In genomic region chr1:193784966-193785365, GRCm38 (mm10) we compare ENCODE assay signal across 13 mouse cellular contexts.
DNase-seq lines count a peak whose midpoint lies in the region; ATAC-seq and TF ChIP-seq lines count a peak whose summit lies in the region.
"Had no signal": no experiment of that assay in that cellular context is flagged by ENCODE, and none has a peak within 500 bp of the region (broad histone marks: within the 10 kb centered on the region; RNA-seq: fewer than 3 reads in every experiment).

No protein-coding gene starts in this region.

- WGBS in midbrain, postnatal 0 days, result 61% methylated on average over 1 of the region's 1 CpGs
- WGBS in midbrain, embryonic 13.5 days, result 78% methylated on average over 1 of the region's 1 CpGs
- WGBS in limb, embryonic 15.5 days, result 57% methylated on average over 1 of the region's 1 CpGs
- WGBS in heart, embryonic 12.5 days, result 73% methylated on average over 1 of the region's 1 CpGs

- H3K27ac ChIP-seq in midbrain, postnatal 0 days (ENCODE audit: low read depth, low read length), result no peak overlapping the region
- H3K27ac ChIP-seq in midbrain, embryonic 13.5 days, result no peak overlapping the region
- H3K27ac ChIP-seq in limb, embryonic 15.5 days, result peak overlapping the region; percentile 47; the same call in 1 of the 2 replicates
- no peak overlapping the region for H3K27ac ChIP-seq in heart, embryonic 12.5 days (ENCODE audit: poor library complexity, severe bottlenecking)
- H3K27ac ChIP-seq: left cerebral cortex, adult 2 months had no signal

- H3K4me3 ChIP-seq in midbrain, postnatal 0 days (ENCODE audit: low read depth, low read length), result no peak overlapping the region
- H3K4me3 ChIP-seq in midbrain, embryonic 13.5 days (replicated peaks), result no peak overlapping the region
- no peak overlapping the region for H3K4me3 ChIP-seq in limb, embryonic 15.5 days
- no peak overlapping the region for H3K4me3 ChIP-seq in heart, embryonic 12.5 days
- H3K4me3 ChIP-seq: erythroblast, embryonic 14.5 days; left cerebral cortex, adult 2 months had no signal

- DNase-seq in frontal cortex, postnatal 25 days (ENCODE audit: low spot score in 2 of 2), result no peak
- peak; percentile 47 for DNase-seq in midbrain, postnatal 0 days (ENCODE audit: low spot score)
- DNase-seq in cerebellum, postnatal 25 days, result peak; percentile 90 to 93
- DNase-seq in embryo, embryonic 9.5 days (ENCODE audit: extremely low spot score), result no peak
- DNase-seq: heart, postnatal 10 days; kidney, adult 2 months; lung, adult 18-20 months had no signal

- no peak overlapping the region for H3K9ac ChIP-seq in midbrain, postnatal 0 days (replicated peaks; ENCODE audit: low read length, poor library complexity, severe bottlenecking)
- no peak overlapping the region for H3K9ac ChIP-seq in midbrain, embryonic 13.5 days (replicated peaks)
- no peak overlapping the region for H3K9ac ChIP-seq in limb, embryonic 15.5 days
- no peak overlapping the region for H3K9ac ChIP-seq in heart, embryonic 12.5 days

- no peak for TF ChIP-seq CTCF in midbrain, postnatal 0 days (IDR thresholded peaks at IDR 0.05)

- no peaks in the 10 kb centered on the region for H3K27me3 ChIP-seq in midbrain, postnatal 0 days (ENCODE audit: insufficient read depth, low read length)
- no peaks in the 10 kb centered on the region for H3K27me3 ChIP-seq in midbrain, embryonic 13.5 days
- no peaks in the 10 kb centered on the region for H3K27me3 ChIP-seq in limb, embryonic 15.5 days
- no peaks in the 10 kb centered on the region for H3K27me3 ChIP-seq in heart, embryonic 12.5 days (replicated peaks)

- H3K4me1 ChIP-seq in midbrain, postnatal 0 days (ENCODE audit: insufficient read depth, low read length), result no peaks in the 10 kb centered on the region
- no peaks in the 10 kb centered on the region for H3K4me1 ChIP-seq in midbrain, embryonic 13.5 days (replicated peaks)
- no peaks in the 10 kb centered on the region for H3K4me1 ChIP-seq in limb, embryonic 15.5 days
- no peaks in the 10 kb centered on the region for H3K4me1 ChIP-seq in heart, embryonic 12.5 days (replicated peaks)

- no peaks in the 10 kb centered on the region for H3K36me3 ChIP-seq in midbrain, postnatal 0 days (ENCODE audit: insufficient read depth, low read length)
- H3K36me3 ChIP-seq in midbrain, embryonic 13.5 days, result no peaks in the 10 kb centered on the region
- H3K36me3 ChIP-seq in limb, embryonic 15.5 days, result no peaks in the 10 kb centered on the region
- no peaks in the 10 kb centered on the region for H3K36me3 ChIP-seq in heart, embryonic 12.5 days

- H3K9me3 ChIP-seq in midbrain, postnatal 0 days (ENCODE audit: low read length), result no peaks in the 10 kb centered on the region
- H3K9me3 ChIP-seq in midbrain, embryonic 13.5 days, result no peaks in the 10 kb centered on the region
- H3K9me3 ChIP-seq in limb, embryonic 15.5 days, result no peaks in the 10 kb centered on the region
- H3K9me3 ChIP-seq in heart, embryonic 12.5 days (replicated peaks), result no peaks in the 10 kb centered on the region

- peak; percentile 47; the same call in 1 of the 2 replicates for ATAC-seq in frontal cortex, adult (ENCODE audit: low TSS enrichment)
- no peak for ATAC-seq in midbrain, postnatal 0 days (ENCODE audit: low FRiP score)
- ATAC-seq in midbrain, embryonic 13.5 days, result no peak
- no peak for ATAC-seq in limb, embryonic 15.5 days (ENCODE audit: insufficient number of reproducible peaks, low FRiP score, low TSS enrichment, low read depth)
- ATAC-seq in heart, embryonic 12.5 days (ENCODE audit: insufficient number of reproducible peaks, low FRiP score), result no peak

- no peak overlapping the region for H3K4me2 ChIP-seq in midbrain, postnatal 0 days (ENCODE audit: low read depth, low read length, poor library complexity, severe bottlenecking)
- no peak overlapping the region for H3K4me2 ChIP-seq in midbrain, embryonic 13.5 days (replicated peaks)
- H3K4me2 ChIP-seq in limb, embryonic 15.5 days, result no peak overlapping the region
- H3K4me2 ChIP-seq in heart, embryonic 12.5 days, result no peak overlapping the region

Comparison
In these comparisons a context has a peak if more than half of its experiments do, and no peak if none do; other contexts are left out.
1. DNase-seq: peak in midbrain, postnatal 0 days (single experiment) and cerebellum, postnatal 25 days (2 of 2); none in frontal cortex, postnatal 25 days (0 of 2) and embryo, embryonic 9.5 days (single experiment).